Mouse (Mus musculus): Measurements from ENCODE around the gene Atp6v0d1.

- TF ChIP-seq POLR2A (IDR thresholded peaks at IDR 0.05; ENCODE audit: low read depth, low read length) (no peak), MAX (IDR thresholded peaks at IDR 0.05; ENCODE audit: low read length) (no peak), CTCF (conservative IDR thresholded peaks at IDR 0.05 in 1 of 2, IDR thresholded peaks at IDR 0.05 in 1 of 2; ENCODE audit: low read depth in 2 of 2, low read length in 2 of 2) (no peak), TBP (conservative IDR thresholded peaks at IDR 0.05; ENCODE audit: low read depth, low read length) (no peak), MYC (IDR thresholded peaks at IDR 0.05; ENCODE audit: low read depth, low read length) (no peak), MAFK (IDR thresholded peaks at IDR 0.05; ENCODE audit: insufficient replicate concordance, low read length) (no peak), CHD1 (IDR thresholded peaks at IDR 0.05; ENCODE audit: low read depth, low read length) (no peak), RAD21 (IDR thresholded peaks at IDR 0.05; ENCODE audit: low read depth, low read length) (no peak)
Measured at GRCm38 (mm10) chr8:105493495-105493894, 72.4 kb downstream of the Atp6v0d1 start.
